Mouse (Mus musculus) cerebellum, postnatal 4 days (tissue): ENCODE data around the gene Sycn.
A peak's percentile ranks its signal among the peaks of the same experiment; 100 is the strongest.

Source experiments
- DNase-seq, 2 experiments: peaks; one replicate each; pipeline ENCODE4 v3.0.0; 2022; ENCODE audit warnings: low spot score in 2 of 2, mixed read lengths in 1 of 2

Gene Sycn

GRCm38 (mm10) chr7:28558486-28558885 is 17.8 kb downstream of the Sycn start:
- no peak for DNase-seq

- no peak for DNase-seq
These were observed 20.2 kb downstream of the Sycn start for GRCm38 (mm10) chr7:28560856-28561255.

- no peak for DNase-seq
These were observed 21.3 kb downstream of the Sycn start for GRCm38 (mm10) chr7:28561967-28562366.

GRCm38 (mm10) chr7:28562371-28562770 is 21.7 kb downstream of the Sycn start:
- no peak for DNase-seq

GRCm38 (mm10) chr7:28562951-28563350 is 22.3 kb downstream of the Sycn start:
- no peak for DNase-seq

- no peak for DNase-seq
These were observed 24.7 kb downstream of the Sycn start for GRCm38 (mm10) chr7:28565407-28565806.

GRCm38 (mm10) chr7:28567539-28567938 is 26.9 kb downstream of the Sycn start:
- no peak for DNase-seq

- DNase-seq: peak in 1 of 2 experiments; percentile 55
These were observed 27.6 kb downstream of the Sycn start for GRCm38 (mm10) chr7:28568253-28568652.

GRCm38 (mm10) chr7:28570291-28570981 is 29.8 kb downstream of the Sycn start:
- peak in 1 of 2 experiments; percentile 60 for DNase-seq

GRCm38 (mm10) chr7:28570982-28571682 is 30.4 kb downstream of the Sycn start:
- no peak for DNase-seq

- no peak for DNase-seq
These were observed 32.0 kb downstream of the Sycn start for GRCm38 (mm10) chr7:28572689-28573088.

- DNase-seq: no peak
These were observed 32.6 kb downstream of the Sycn start for GRCm38 (mm10) chr7:28573236-28573635.

- DNase-seq: no peak
These were observed 34.9 kb downstream of the Sycn start for GRCm38 (mm10) chr7:28575597-28575996.

GRCm38 (mm10) chr7:28576271-28576914 is 35.7 kb downstream of the Sycn start:
- peak in 1 of 2 experiments; percentile 72 for DNase-seq

- DNase-seq: no peak
These were observed 37.3 kb downstream of the Sycn start for GRCm38 (mm10) chr7:28577826-28578542.

GRCm38 (mm10) chr7:28578543-28579053 is 37.9 kb downstream of the Sycn start:
- DNase-seq: no peak

GRCm38 (mm10) chr7:28579826-28580225 is 39.1 kb downstream of the Sycn start:
- no peak for DNase-seq

GRCm38 (mm10) chr7:28581721-28582120 is 41.0 kb downstream of the Sycn start:
- DNase-seq: no peak

GRCm38 (mm10) chr7:28582841-28583240 is 42.2 kb downstream of the Sycn start:
- DNase-seq: no peak

GRCm38 (mm10) chr7:28583570-28584344 is 43.1 kb downstream of the Sycn start:
- no peak for DNase-seq

GRCm38 (mm10) chr7:28584468-28584867 is 43.8 kb downstream of the Sycn start:
- DNase-seq: no peak
